Mouse (Mus musculus) myocyte (in vitro differentiated cells): Measurements from ENCODE around the gene Stxbp1. TPM values are rescaled to one million over a fixed set of nuclear protein-coding genes. Genes with fewer than 3 reads are reported as not detected.

Experiments used
- H3K27me3 ChIP-seq: one replicate; pipeline ENCODE4 v1.6.1; 2011; ENCODE audit not compliant: control insufficient read depth, insufficient read depth, insufficient read length
- H3K36me3 ChIP-seq: one replicate; pipeline ENCODE4 v1.6.1; 2011; ENCODE audit not compliant: control insufficient read depth, insufficient read depth
- H3K4me2 ChIP-seq: one replicate; pipeline ENCODE4 v1.6.1; 2011; ENCODE audit warnings: low read depth, control low read depth
- H3K4me3 ChIP-seq: one replicate; pipeline ENCODE4 v1.5.1; 2011; ENCODE audit warnings: mild to moderate bottlenecking, control low read depth, moderate library complexity
- H3K79me2 ChIP-seq: one replicate; pipeline ENCODE4 v1.6.1; 2011; ENCODE audit not compliant: control insufficient read depth, insufficient read depth
- H3ac ChIP-seq: one replicate; pipeline ENCODE4 v1.6.1; 2011; ENCODE audit not compliant: control insufficient read depth, insufficient read length
- CEBPB ChIP-seq: IDR thresholded peaks from 2 replicates; pipeline ENCODE4 v1.6.1; 2011; ENCODE audit warnings: mild to moderate bottlenecking, moderate library complexity; ENCODE audit not compliant: poor library complexity, insufficient read depth, severe bottlenecking
- E2F4 ChIP-seq: IDR thresholded peaks from one replicate; pipeline ENCODE4 v1.6.1; 2011; ENCODE audit warnings: mild to moderate bottlenecking, control low read depth, moderate library complexity; ENCODE audit not compliant: insufficient read depth
- MAX ChIP-seq: IDR thresholded peaks from one replicate; pipeline ENCODE4 v1.6.1; 2011; ENCODE audit warnings: low read depth, mild to moderate bottlenecking, control low read depth
- MYOD1 ChIP-seq, 3 experiments: IDR thresholded peaks; one replicate each; pipeline ENCODE4 v1.6.1; 2011; ENCODE audit warnings: control low read depth in 2 of 3, low read depth in 2 of 3, mild to moderate bottlenecking in 2 of 3, moderate library complexity in 1 of 3; ENCODE audit not compliant: insufficient read length in 2 of 3, control insufficient read depth in 1 of 3
- MYOG ChIP-seq, 3 experiments: IDR thresholded peaks; one replicate each; pipeline ENCODE4 v1.6.1; 2011; ENCODE audit warnings: control low read depth in 2 of 3, low read depth in 2 of 3, mild to moderate bottlenecking in 2 of 3; ENCODE audit not compliant: insufficient read length in 2 of 3, control insufficient read depth in 1 of 3, insufficient read depth in 1 of 3
- POLR2A ChIP-seq: IDR thresholded peaks from one replicate; pipeline ENCODE4 v1.6.1; 2011; ENCODE audit warnings: low read depth, mild to moderate bottlenecking, control low read depth, moderate library complexity; ENCODE audit not compliant: insufficient read length
- POLR2AphosphoS2 ChIP-seq: IDR thresholded peaks from one replicate; pipeline ENCODE4 v1.6.1; 2011; ENCODE audit warnings: low read depth, control low read depth; ENCODE audit not compliant: insufficient read length
- REST ChIP-seq: IDR thresholded peaks from one replicate; pipeline ENCODE4 v1.6.1; 2011; ENCODE audit warnings: mild to moderate bottlenecking, control low read depth, moderate library complexity; ENCODE audit not compliant: insufficient read depth, insufficient read length
- SRF ChIP-seq: IDR thresholded peaks from one replicate; pipeline ENCODE4 v1.6.1; 2011; ENCODE audit warnings: low read depth; ENCODE audit not compliant: control insufficient read depth, insufficient read length
- TCF12 ChIP-seq: IDR thresholded peaks from one replicate; pipeline ENCODE4 v1.6.1; 2011; ENCODE audit warnings: mild to moderate bottlenecking, control low read depth; ENCODE audit not compliant: poor library complexity, insufficient read depth, severe bottlenecking
- TCF3 ChIP-seq: IDR thresholded peaks from one replicate; pipeline ENCODE4 v1.6.1; 2011; ENCODE audit warnings: low read depth, control low read depth; ENCODE audit not compliant: insufficient read length
- USF1 ChIP-seq: IDR thresholded peaks from one replicate; pipeline ENCODE4 v1.6.1; 2011; ENCODE audit warnings: low read depth, mild to moderate bottlenecking, control low read depth, moderate library complexity
- polyA plus RNA-seq: library from polyadenylated mRNA; unstranded; fragments of >200 nt; fragmentation: generic; extraction: Trizol; gene quantifications from one replicate; pipeline ENCODE4 v1.2.1, GENCODE M21; 2012; ENCODE audit warnings: missing spikeins

Stxbp1 gene
- polyA plus RNA-seq, 1 experiment = 32.2 TPM

- H3K4me3 ChIP-seq = no peak overlapping the region
- H3K36me3 ChIP-seq = peaks cover 12% of the 10 kb centered on the region
- no peaks in the 10 kb centered on the region for H3K27me3 ChIP-seq
- H3K79me2 ChIP-seq = peaks cover 90% of the 10 kb centered on the region
- H3K4me2 ChIP-seq = no peak overlapping the region
- no peak for TF ChIP-seq SRF
- no peak for TF ChIP-seq E2F4
- no peak for TF ChIP-seq USF1
- no peak for TF ChIP-seq CEBPB
- TF ChIP-seq MAX = no peak
- TF ChIP-seq TCF3 = no peak
- no peak for TF ChIP-seq POLR2A
- TF ChIP-seq TCF12 = no peak
- TF ChIP-seq REST = no peak
- no peak for TF ChIP-seq MYOG (IDR thresholded peaks at IDR 0.05; ENCODE audit: control insufficient read depth in 1 of 3, insufficient read depth in 1 of 3, insufficient read length in 2 of 3, low read depth in 2 of 3)
- no peak for TF ChIP-seq POLR2AphosphoS2
- TF ChIP-seq MYOD1 (IDR thresholded peaks at IDR 0.05; ENCODE audit: control insufficient read depth in 1 of 3, insufficient read length in 2 of 3, low read depth in 2 of 3) = no peak
- no peak overlapping the region for H3ac ChIP-seq
Measured at GRCm38 (mm10) chr2:32891278-32891677, 44.2 kb upstream of the Stxbp1 start.

GRCm38 (mm10) chr2:32890280-32890679 lies 43.2 kb upstream of the Stxbp1 start:
- peaks cover 100% of the 10 kb centered on the region for H3K79me2 ChIP-seq

DNA sequence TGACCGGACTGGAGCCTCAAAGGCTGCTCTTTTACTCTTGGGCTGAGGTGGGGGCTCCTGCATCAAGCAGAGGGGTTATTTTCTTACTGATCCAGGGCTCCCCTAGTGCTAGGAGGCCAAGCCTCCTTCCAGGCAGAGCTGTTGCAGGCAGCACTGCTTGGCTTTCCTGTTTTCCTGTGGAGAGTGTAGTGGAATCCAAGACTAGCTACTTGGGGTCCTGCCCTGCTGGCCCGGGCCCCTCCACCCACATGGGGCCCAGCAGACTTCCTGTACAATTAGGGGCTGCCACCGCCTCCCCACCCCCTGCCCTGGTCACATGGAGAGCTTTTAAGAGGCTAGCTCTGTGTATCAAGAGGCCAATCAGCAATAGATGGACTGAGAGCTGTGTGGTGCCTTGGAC lies 41.5 kb upstream of the Stxbp1 start:
- no peak for TF ChIP-seq CEBPB
- no peak for TF ChIP-seq MYOD1 (IDR thresholded peaks at IDR 0.05; ENCODE audit: control insufficient read depth in 1 of 3, insufficient read length in 2 of 3, low read depth in 2 of 3)
- no peak for TF ChIP-seq USF1
- TF ChIP-seq REST = no peak
- no peak for TF ChIP-seq TCF3
- TF ChIP-seq MYOG (IDR thresholded peaks at IDR 0.05; ENCODE audit: control insufficient read depth in 1 of 3, insufficient read depth in 1 of 3, insufficient read length in 2 of 3, low read depth in 2 of 3) = no peak
- no peak for TF ChIP-seq TCF12
- no peak for TF ChIP-seq E2F4
- no peak for TF ChIP-seq MAX
- no peak for TF ChIP-seq SRF
- TF ChIP-seq POLR2AphosphoS2 = no peak
- no peak for TF ChIP-seq POLR2A
- Histone ChIP-seq H3K4me2 (peak overlapping the region; percentile 20), H3K27me3 (no peaks in the 10 kb centered on the region), H3ac (no peak overlapping the region), H3K36me3 (peaks cover 12% of the 10 kb centered on the region), H3K79me2 (peaks cover 100% of the 10 kb centered on the region), H3K4me3 (no peak overlapping the region)

More at GRCm38 (mm10) chr2:32890280-32890679, 43.2 kb upstream of the Stxbp1 start:
- no peak overlapping the region for H3K4me3 ChIP-seq
- TF ChIP-seq CEBPB (no peak), USF1 (no peak), POLR2AphosphoS2 (no peak), TCF12 (no peak), SRF (no peak), POLR2A (no peak), TCF3 (no peak), MYOD1 (IDR thresholded peaks at IDR 0.05; ENCODE audit: control insufficient read depth in 1 of 3, insufficient read length in 2 of 3, low read depth in 2 of 3) (no peak), MYOG (IDR thresholded peaks at IDR 0.05; ENCODE audit: control insufficient read depth in 1 of 3, insufficient read depth in 1 of 3, insufficient read length in 2 of 3, low read depth in 2 of 3) (no peak), REST (no peak), E2F4 (no peak), MAX (no peak)
- no peak overlapping the region for H3ac ChIP-seq
- no peak overlapping the region for H3K4me2 ChIP-seq
- H3K27me3 ChIP-seq = no peaks in the 10 kb centered on the region
- peaks cover 12% of the 10 kb centered on the region for H3K36me3 ChIP-seq

DNA sequence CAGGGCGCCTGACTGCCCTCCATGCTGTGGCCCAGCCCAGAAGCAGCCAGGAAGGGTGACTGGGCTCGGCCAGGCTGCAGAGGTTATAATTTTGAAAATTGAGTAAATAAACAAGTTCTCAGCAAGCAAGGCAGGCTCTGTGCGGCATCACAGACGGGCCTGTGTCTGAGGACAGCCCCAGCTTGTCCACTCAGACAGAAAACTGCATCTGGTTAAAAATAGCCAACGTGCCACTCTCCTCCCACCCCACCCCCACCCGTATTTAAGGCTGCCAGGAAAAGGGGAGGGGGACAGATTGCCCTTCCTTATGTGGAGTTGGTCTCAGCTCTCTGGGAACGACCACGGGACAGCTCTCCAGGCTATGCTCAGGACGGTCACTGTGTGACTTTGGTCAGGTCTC lies 41.0 kb upstream of the Stxbp1 start:
- Histone ChIP-seq H3ac (no peak overlapping the region), H3K36me3 (peaks cover 8% of the 10 kb centered on the region), H3K4me2 (peak overlapping the region; percentile 20), H3K4me3 (no peak overlapping the region), H3K79me2 (peaks cover 100% of the 10 kb centered on the region), H3K27me3 (no peaks in the 10 kb centered on the region)
- peak; percentile 11 for TF ChIP-seq POLR2A
- no peak for TF ChIP-seq MAX
- no peak for TF ChIP-seq MYOD1 (IDR thresholded peaks at IDR 0.05; ENCODE audit: control insufficient read depth in 1 of 3, insufficient read length in 2 of 3, low read depth in 2 of 3)

- Histone ChIP-seq H3ac (no peak overlapping the region), H3K27me3 (no peaks in the 10 kb centered on the region), H3K4me3 (no peak overlapping the region), H3K79me2 (peaks cover 83% of the 10 kb centered on the region), H3K4me2 (no peak overlapping the region), H3K36me3 (no peaks in the 10 kb centered on the region)
- no peak for TF ChIP-seq TCF3
- no peak for TF ChIP-seq REST
- TF ChIP-seq TCF12 = no peak
- no peak for TF ChIP-seq SRF
- no peak for TF ChIP-seq E2F4
- TF ChIP-seq POLR2A = no peak
- no peak for TF ChIP-seq CEBPB
- no peak for TF ChIP-seq MAX
- no peak for TF ChIP-seq POLR2AphosphoS2
- no peak for TF ChIP-seq MYOD1 (IDR thresholded peaks at IDR 0.05; ENCODE audit: control insufficient read depth in 1 of 3, insufficient read length in 2 of 3, low read depth in 2 of 3)
- TF ChIP-seq USF1 = no peak
- no peak for TF ChIP-seq MYOG (IDR thresholded peaks at IDR 0.05; ENCODE audit: control insufficient read depth in 1 of 3, insufficient read depth in 1 of 3, insufficient read length in 2 of 3, low read depth in 2 of 3)
Measured at GRCm38 (mm10) chr2:32884745-32885144, 37.7 kb upstream of the Stxbp1 start.
